Mouse (Mus musculus) midbrain, embryonic 11.5 days (tissue): ENCODE measurements at regions not wholly inside any gene's neighbourhood (a gene's known extent, or its start where the extent isn't known, plus 50 kb on each side); places are given as distances from the start of the nearest gene placed in this dataset.

ENCODE experiments used
- ATAC-seq: fragments of 200-750 bp; cut with Nextera tagmentation; 2 replicates; pipeline ENCODE4 v1.8.0; 2017; ENCODE audit warnings: moderate TSS enrichment, moderate library complexity; ENCODE audit not compliant: low FRiP score
- DNase-seq: peaks from one replicate; pipeline ENCODE4 v3.0.0; 2015; ENCODE audit warnings: low spot score; ENCODE audit errors: missing footprints
- H3K27ac ChIP-seq: fragments of 300-500 bp; sonication (generic); 2 replicates; pipeline ENCODE4 v1.5.1; 2014; ENCODE audit warnings: low read depth, low read length
- H3K27me3 ChIP-seq: fragments of 300-500 bp; sonication (generic); 2 replicates; pipeline ENCODE4 v1.6.1; 2014; ENCODE audit warnings: mild to moderate bottlenecking, low read length, moderate library complexity, mixed read lengths; ENCODE audit not compliant: control insufficient read depth, insufficient read depth
- H3K36me3 ChIP-seq: fragments of 300-500 bp; sonication (generic); 2 replicates; pipeline ENCODE4 v1.6.1; 2014; ENCODE audit warnings: mild to moderate bottlenecking, low read length, moderate library complexity, mixed read lengths; ENCODE audit not compliant: control insufficient read depth, insufficient read depth
- H3K4me1 ChIP-seq: fragments of 300-500 bp; sonication (generic); 2 replicates; pipeline ENCODE4 v1.6.1; 2014; ENCODE audit warnings: low read length; ENCODE audit not compliant: control insufficient read depth, insufficient read depth
- H3K4me2 ChIP-seq: fragments of 300-500 bp; sonication (generic); 2 replicates; pipeline ENCODE4 v1.6.1; 2014; ENCODE audit warnings: mild to moderate bottlenecking, moderate library complexity
- H3K4me3 ChIP-seq: fragments of 300-500 bp; sonication (generic); 2 replicates; pipeline ENCODE4 v1.5.1; 2014; ENCODE audit warnings: low read depth, low read length
- H3K9ac ChIP-seq: fragments of 300-500 bp; sonication (generic); 2 replicates; pipeline ENCODE4 v1.6.1; 2014; ENCODE audit warnings: low read length
- H3K9me3 ChIP-seq: fragments of 300-500 bp; sonication (generic); 2 replicates; pipeline ENCODE4 v1.6.1; 2016; ENCODE audit warnings: low read length; ENCODE audit not compliant: control insufficient read depth
- WGBS: fragments of 180-500 bp; shearing (Covaris S2); extraction: QIAGEN DNeasy Blood & Tissue Kit; methylation state at CpG from one replicate; pipeline ENCODE4 v1.1.7; 2014; 5-methylcytosine and 5-hydroxymethylcytosine counted together

- Histone ChIP-seq H3K27me3 (peaks cover 28% of the 10 kb centered on the region), H3K9me3 (no peaks in the 10 kb centered on the region), H3K4me2 (no peak overlapping the region), H3K9ac (no peak overlapping the region), H3K36me3 (no peaks in the 10 kb centered on the region), H3K27ac (no peak overlapping the region), H3K4me3 (no peak overlapping the region), H3K4me1 (peaks cover 6% of the 10 kb centered on the region)
- 30% methylated on average over 13 of the region's 13 CpGs for WGBS
- ATAC-seq (no peak), DNase-seq (no peak)
These were observed 52.1 kb upstream of the Dlx4 start for GRCm38 (mm10) chr11:95198196-95198595.

GRCm38 (mm10) chr11:95200971-95201370 is 54.9 kb upstream of the Dlx4 start:
- WGBS: 60% methylated on average over 3 of the region's 3 CpGs
- Histone ChIP-seq H3K36me3 (no peaks in the 10 kb centered on the region), H3K27me3 (peaks cover 29% of the 10 kb centered on the region)

GRCm38 (mm10) chr11:95210185-95211030 is 50.9 kb upstream of the Tac4 start:
- ATAC-seq (peak; percentile 78), DNase-seq (peak; percentile 95)
- Histone ChIP-seq H3K36me3 (no peaks in the 10 kb centered on the region), H3K9ac (peak overlapping the region; percentile 30; the same call in 1 of the 2 replicates), H3K27me3 (no peaks in the 10 kb centered on the region; the same call in 1 of the 2 replicates), H3K4me2 (peak overlapping the region; percentile 49), H3K4me3 (peak overlapping the region; percentile 26), H3K27ac (no peak overlapping the region), H3K4me1 (peaks cover 3% of the 10 kb centered on the region; the same call in 1 of the 2 replicates), H3K9me3 (no peaks in the 10 kb centered on the region)
- WGBS: 3% methylated on average over 21 of the region's 22 CpGs

More at GRCm38 (mm10) chr11:95200971-95201370, 54.9 kb upstream of the Dlx4 start:
- H3K9ac ChIP-seq: no peak overlapping the region
- DNase-seq (peak; percentile 59), ATAC-seq (no peak)
- H3K4me2 ChIP-seq: no peak overlapping the region
- no peaks in the 10 kb centered on the region for H3K9me3 ChIP-seq
- no peak overlapping the region for H3K27ac ChIP-seq
- H3K4me1 ChIP-seq: peaks cover 6% of the 10 kb centered on the region
- H3K4me3 ChIP-seq: no peak overlapping the region

- WGBS: 21% methylated on average over 5 of the region's 5 CpGs
- Histone ChIP-seq H3K36me3 (no peaks in the 10 kb centered on the region), H3K4me3 (peak overlapping the region; percentile 26), H3K27me3 (no peaks in the 10 kb centered on the region; the same call in 1 of the 2 replicates), H3K9me3 (no peaks in the 10 kb centered on the region), H3K27ac (no peak overlapping the region), H3K4me1 (peaks cover 3% of the 10 kb centered on the region; the same call in 1 of the 2 replicates), H3K4me2 (peak overlapping the region; percentile 49), H3K9ac (peak overlapping the region; percentile 30; the same call in 1 of the 2 replicates)
- DNase-seq (no peak), ATAC-seq (no peak)
These were observed 50.3 kb upstream of the Tac4 start for GRCm38 (mm10) chr11:95211031-95211425.
